Mouse (Mus musculus): ENCODE measurements around the gene Uqcc1. TPM values are rescaled to one million over a fixed set of nuclear protein-coding genes. Genes with fewer than 3 reads are reported as not detected.
"Not testable (repeated sequence)": the region's sequence is repeated elsewhere in the genome, so short reads cannot be mapped to it uniquely, and the experiment has no call there.

Uqcc1 gene
- polyA plus RNA-seq, 1 experiment from 2014 or later: 94.3 TPM

GRCm38 (mm10) chr2:155838961-155839360 is 91.1 kb downstream of the Uqcc1 start:
- Histone ChIP-seq H3K9ac (replicated peaks; ENCODE audit: low read length) (no peak overlapping the region), H3K4me1 (ENCODE audit: insufficient read depth, low read length) (no peaks in the 10 kb centered on the region), H3K9me3 (ENCODE audit: low read length) (no peaks in the 10 kb centered on the region), H3K36me3 (ENCODE audit: insufficient read depth, low read length) (no peaks in the 10 kb centered on the region), H3K27me3 (ENCODE audit: insufficient read depth, low read length) (no peaks in the 10 kb centered on the region), H3K4me2 (replicated peaks; ENCODE audit: low read depth, low read length) (no peak overlapping the region), H3K27ac (ENCODE audit: low read length) (no peak overlapping the region), H3K4me3 (ENCODE audit: low read length) (no peak overlapping the region)
- WGBS: 78% methylated on average over 4 of the region's 4 CpGs
- no peak for ATAC-seq (ENCODE audit: low FRiP score, low TSS enrichment)

DNA sequence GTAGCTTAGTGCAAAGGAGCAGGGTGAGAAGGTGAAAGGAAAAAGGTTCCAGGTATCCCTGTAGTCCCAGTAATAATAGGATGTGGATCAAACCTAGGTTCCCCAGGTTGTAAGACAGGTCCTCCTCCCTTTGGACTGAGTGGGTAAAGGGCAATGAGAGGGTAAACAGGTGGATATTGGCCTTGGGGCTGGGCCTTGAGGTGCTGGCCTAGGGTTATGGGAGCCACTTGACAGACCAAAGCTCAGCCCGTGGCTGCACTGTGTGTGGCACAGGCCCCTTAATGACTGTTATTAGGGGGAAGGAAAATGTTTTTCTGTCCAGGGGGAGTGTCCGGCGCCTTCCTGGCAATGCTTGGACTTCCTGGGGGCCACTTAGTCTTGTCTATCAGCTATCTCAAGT is 92.1 kb downstream of the Uqcc1 start:
- 59% methylated on average over 3 of the region's 3 CpGs for WGBS
- no peak overlapping the region for H3K4me2 ChIP-seq (replicated peaks; ENCODE audit: low read depth, low read length)
- ATAC-seq (ENCODE audit: low FRiP score, low TSS enrichment): no peak
- H3K4me1 ChIP-seq (ENCODE audit: insufficient read depth, low read length): no peaks in the 10 kb centered on the region
- H3K9me3 ChIP-seq (ENCODE audit: low read length): no peaks in the 10 kb centered on the region
- no peaks in the 10 kb centered on the region for H3K36me3 ChIP-seq (ENCODE audit: insufficient read depth, low read length)
- H3K27ac ChIP-seq (ENCODE audit: low read length): no peak overlapping the region
- H3K9ac ChIP-seq (replicated peaks; ENCODE audit: low read length): no peak overlapping the region
- H3K27me3 ChIP-seq (ENCODE audit: insufficient read depth, low read length): no peaks in the 10 kb centered on the region
- H3K4me3 ChIP-seq (ENCODE audit: low read length): no peak overlapping the region

GRCm38 (mm10) chr2:155834732-155835131 is 95.4 kb downstream of the Uqcc1 start, which contains the start of gene Fam83c:
Gene Fam83c (minus strand): TSS chr2:155834854.
- no peak within 1 kb of the TSS for H3K27ac ChIP-seq (ENCODE audit: low read length)
- 67% methylated on average over 9 of the region's 9 CpGs for WGBS
- no peaks in the 10 kb centered on the region for H3K36me3 ChIP-seq (ENCODE audit: insufficient read depth, low read length)
- ATAC-seq (ENCODE audit: low FRiP score, low TSS enrichment): no peak
- H3K4me1 ChIP-seq (ENCODE audit: insufficient read depth, low read length): no peaks in the 10 kb centered on the region
- H3K9ac ChIP-seq (replicated peaks; ENCODE audit: low read length): no peak within 1 kb of the TSS
- H3K27me3 ChIP-seq (ENCODE audit: insufficient read depth, low read length): no peaks in the 10 kb centered on the region
- H3K4me2 ChIP-seq (replicated peaks; ENCODE audit: low read depth, low read length): no peak within 1 kb of the TSS
- no peak within 1 kb of the TSS for H3K4me3 ChIP-seq (ENCODE audit: low read length)
- H3K9me3 ChIP-seq (ENCODE audit: low read length): no peaks in the 10 kb centered on the region

DNA sequence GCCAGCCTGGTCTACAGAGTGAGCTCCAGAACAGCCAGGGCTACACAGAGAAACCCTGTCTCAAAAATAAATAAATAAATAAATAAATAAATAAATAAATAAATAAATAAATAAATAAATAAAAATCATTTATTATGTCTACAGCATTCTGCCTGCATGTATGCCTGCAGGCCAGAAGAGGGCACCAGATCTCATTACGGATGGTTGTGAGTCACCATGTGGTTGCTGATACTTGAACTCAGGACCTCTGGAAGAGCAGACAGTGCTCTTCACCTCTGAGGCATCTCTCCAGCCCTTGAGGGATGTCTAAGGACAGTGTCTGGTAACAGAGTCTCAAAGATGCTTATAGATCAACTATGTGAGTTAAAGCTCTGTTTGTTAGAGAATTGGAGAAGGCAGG is 98.0 kb downstream of the Uqcc1 start:
- not testable (repeated sequence) for H3K27ac ChIP-seq (ENCODE audit: low read length); H3K4me2 ChIP-seq (replicated peaks; ENCODE audit: low read depth, low read length); H3K27me3 ChIP-seq (ENCODE audit: insufficient read depth, low read length); H3K9me3 ChIP-seq (ENCODE audit: low read length); H3K36me3 ChIP-seq (ENCODE audit: insufficient read depth, low read length); H3K4me3 ChIP-seq (ENCODE audit: low read length); ATAC-seq (ENCODE audit: low FRiP score, low TSS enrichment); H3K4me1 ChIP-seq (ENCODE audit: insufficient read depth, low read length); H3K9ac ChIP-seq (replicated peaks; ENCODE audit: low read length)
- WGBS: 79% methylated on average over 1 of the region's 1 CpGs

DNA sequence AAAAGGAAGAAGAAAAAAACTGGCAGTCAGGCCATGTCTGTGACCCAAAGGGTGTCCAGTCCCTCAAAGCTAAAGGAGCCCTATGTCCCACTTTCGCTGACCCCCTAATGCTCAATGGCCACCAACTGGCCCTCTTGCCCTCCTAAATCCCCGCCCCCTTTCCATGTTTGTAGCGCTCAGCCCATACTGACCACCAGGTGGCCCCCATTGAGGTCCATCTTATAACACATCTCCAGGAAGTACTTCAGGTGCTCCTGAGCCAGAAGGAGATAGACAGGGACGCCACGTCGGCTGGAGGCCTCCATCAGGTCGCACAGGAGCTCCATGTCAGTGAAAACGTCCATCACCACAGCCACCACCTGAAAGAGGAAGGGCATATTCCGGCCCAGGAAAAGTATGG is 98.8 kb downstream of the Uqcc1 start:
- H3K27me3 ChIP-seq (ENCODE audit: insufficient read depth, low read length): no peaks in the 10 kb centered on the region
- no peak overlapping the region for H3K4me2 ChIP-seq (replicated peaks; ENCODE audit: low read depth, low read length)
- H3K4me3 ChIP-seq (ENCODE audit: low read length): no peak overlapping the region
- H3K27ac ChIP-seq (ENCODE audit: low read length): no peak overlapping the region
- H3K36me3 ChIP-seq (ENCODE audit: insufficient read depth, low read length): no peaks in the 10 kb centered on the region
- no peak for ATAC-seq (ENCODE audit: low FRiP score, low TSS enrichment)
- no peaks in the 10 kb centered on the region for H3K9me3 ChIP-seq (ENCODE audit: low read length)
- H3K4me1 ChIP-seq (ENCODE audit: insufficient read depth, low read length): peaks cover 11% of the 10 kb centered on the region
- H3K9ac ChIP-seq (replicated peaks; ENCODE audit: low read length): no peak overlapping the region
- WGBS: 61% methylated on average over 9 of the region's 9 CpGs

DNA sequence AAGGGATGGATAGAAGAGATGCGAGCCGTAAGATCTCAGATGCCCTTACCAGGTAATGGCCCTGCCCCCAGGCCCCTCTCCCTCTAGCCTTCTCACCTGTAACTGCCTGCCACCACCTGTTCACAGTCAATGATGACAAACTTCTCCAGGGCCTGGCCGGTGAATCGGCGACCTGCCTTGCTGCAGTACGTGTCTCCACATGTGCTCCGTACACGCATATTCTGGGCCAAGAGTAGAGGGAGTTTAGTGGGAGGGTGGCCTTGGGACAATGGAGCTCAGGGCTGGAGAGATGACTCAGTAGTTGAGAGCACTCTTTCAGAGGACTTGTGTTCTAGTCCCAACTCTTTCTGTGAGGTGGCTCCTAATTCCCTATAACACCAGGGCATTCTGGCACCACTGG is 99.3 kb downstream of the Uqcc1 start:
- no peak overlapping the region for H3K4me2 ChIP-seq (replicated peaks; ENCODE audit: low read depth, low read length)
- H3K4me3 ChIP-seq (ENCODE audit: low read length): no peak overlapping the region
- H3K9ac ChIP-seq (replicated peaks; ENCODE audit: low read length): no peak overlapping the region
- H3K27ac ChIP-seq (ENCODE audit: low read length): no peak overlapping the region
- peaks cover 11% of the 10 kb centered on the region for H3K4me1 ChIP-seq (ENCODE audit: insufficient read depth, low read length)
- no peaks in the 10 kb centered on the region for H3K27me3 ChIP-seq (ENCODE audit: insufficient read depth, low read length)
- WGBS: 93% methylated on average over 8 of the region's 8 CpGs
- no peak for ATAC-seq (ENCODE audit: low FRiP score, low TSS enrichment)
- H3K9me3 ChIP-seq (ENCODE audit: low read length): no peaks in the 10 kb centered on the region
- H3K36me3 ChIP-seq (ENCODE audit: insufficient read depth, low read length): no peaks in the 10 kb centered on the region

DNA sequence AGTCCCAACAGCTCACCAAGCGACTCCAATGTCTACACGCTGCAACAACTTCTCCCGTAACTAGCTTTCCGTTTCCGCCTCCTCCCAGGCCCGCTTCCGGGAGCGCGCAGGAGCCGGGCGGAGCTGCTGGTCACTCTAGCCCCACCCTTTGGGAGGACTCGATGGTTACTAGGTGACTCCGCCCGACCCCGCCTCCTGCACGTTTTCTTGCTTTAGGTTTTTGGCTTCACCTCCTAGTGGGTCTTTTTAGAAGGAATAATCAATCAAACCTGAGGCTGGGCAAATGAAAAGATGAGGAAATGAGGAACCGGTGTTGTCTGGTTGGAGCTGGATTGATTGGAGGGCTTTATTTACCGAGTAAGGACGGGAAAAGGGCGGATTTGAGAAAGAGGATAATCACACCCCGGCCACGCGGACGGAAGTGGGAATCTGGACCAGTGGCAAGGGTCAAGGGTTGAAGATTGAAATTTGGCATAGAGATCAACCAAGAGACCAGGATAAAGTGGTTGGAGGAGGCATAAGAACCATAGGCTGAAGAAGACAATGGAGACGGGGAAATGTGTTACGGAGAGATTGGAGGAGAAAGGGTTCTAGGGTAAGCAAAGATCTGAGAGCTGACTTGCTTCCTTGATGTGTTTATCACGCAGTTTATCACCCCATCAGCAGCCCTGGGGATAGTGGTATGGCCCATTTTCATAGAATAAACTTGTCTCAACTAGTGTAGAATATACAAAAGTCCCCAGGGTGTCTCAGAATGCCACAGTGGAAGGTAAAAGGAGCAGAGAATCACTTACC is 103.3 kb downstream of the Uqcc1 start, which contains the start of gene Eif6:
Gene Eif6, minus strand, starts transcription at position 296 of the 795 bp plus-strand sequence.
- Histone ChIP-seq H3K9me3 (ENCODE audit: low read length) (no peaks in the 10 kb centered on the region), H3K4me3 (ENCODE audit: low read length) (peak within 1 kb of the TSS; percentile 89)
- 2% methylated on average over 27 of the region's 27 CpGs for WGBS

DNA sequence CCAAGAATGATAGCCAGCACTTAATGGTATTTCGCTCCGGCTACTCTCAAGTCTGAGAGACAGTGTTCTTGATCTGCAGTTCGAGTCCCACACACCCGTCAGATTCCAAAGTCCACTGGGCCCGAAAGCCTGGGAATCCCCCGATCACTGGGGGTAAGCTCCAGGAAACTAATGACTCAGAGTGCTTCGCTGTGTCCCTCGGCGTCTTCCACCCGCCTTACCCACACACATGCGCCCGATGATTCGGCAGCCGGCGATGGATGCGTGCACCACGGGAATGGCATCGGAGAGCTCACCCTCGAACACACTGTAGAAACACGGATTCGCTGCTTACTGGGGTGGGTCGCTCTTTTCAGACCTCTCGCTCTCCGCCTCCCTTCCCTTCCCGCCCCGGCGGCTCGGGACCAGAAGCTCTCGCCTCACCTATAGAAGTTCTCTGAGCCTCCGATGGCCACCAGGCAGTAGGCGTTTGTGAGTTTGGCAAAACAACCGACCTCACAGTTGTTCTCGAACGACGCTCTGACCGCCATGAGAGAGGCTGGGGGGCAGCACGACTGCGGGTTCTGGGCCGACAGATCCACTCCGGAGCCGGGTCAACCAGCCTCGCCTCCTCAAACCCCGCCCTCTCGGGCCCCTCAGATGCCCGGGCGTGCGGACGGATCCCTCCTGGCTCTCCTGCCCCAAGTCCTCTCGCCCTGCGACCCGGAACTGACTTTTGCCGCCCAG is 104.0 kb downstream of the Uqcc1 start:
- Histone ChIP-seq H3K4me2 (replicated peaks; ENCODE audit: low read depth, low read length) (peak overlapping the region; percentile 62), H3K9me3 (ENCODE audit: low read length) (no peaks in the 10 kb centered on the region), H3K4me1 (ENCODE audit: insufficient read depth, low read length) (peaks cover 18% of the 10 kb centered on the region), H3K27me3 (ENCODE audit: insufficient read depth, low read length) (no peaks in the 10 kb centered on the region), H3K9ac (replicated peaks; ENCODE audit: low read length) (peak overlapping the region; percentile 88), H3K36me3 (ENCODE audit: insufficient read depth, low read length) (peaks cover 29% of the 10 kb centered on the region), H3K4me3 (ENCODE audit: low read length) (peak overlapping the region; percentile 89), H3K27ac (ENCODE audit: low read length) (peak overlapping the region; percentile 87)
- ATAC-seq (ENCODE audit: low FRiP score, low TSS enrichment): no peak
- 1% methylated on average over 52 of the region's 52 CpGs for WGBS

More for the DNA sequence above, 103.3 kb downstream of the Uqcc1 start, which contains the start of gene Eif6:
- no peaks in the 10 kb centered on the region for H3K27me3 ChIP-seq (ENCODE audit: insufficient read depth, low read length)
- H3K4me2 ChIP-seq (replicated peaks; ENCODE audit: low read depth, low read length): peak within 1 kb of the TSS; percentile 62
- ATAC-seq (ENCODE audit: low FRiP score, low TSS enrichment): peak; percentile 96
- H3K36me3 ChIP-seq (ENCODE audit: insufficient read depth, low read length): peaks cover 23% of the 10 kb centered on the region
- H3K9ac ChIP-seq (replicated peaks; ENCODE audit: low read length): peak within 1 kb of the TSS; percentile 88
- peaks cover 18% of the 10 kb centered on the region for H3K4me1 ChIP-seq (ENCODE audit: insufficient read depth, low read length)
- H3K27ac ChIP-seq (ENCODE audit: low read length): peak within 1 kb of the TSS; percentile 87

DNA sequence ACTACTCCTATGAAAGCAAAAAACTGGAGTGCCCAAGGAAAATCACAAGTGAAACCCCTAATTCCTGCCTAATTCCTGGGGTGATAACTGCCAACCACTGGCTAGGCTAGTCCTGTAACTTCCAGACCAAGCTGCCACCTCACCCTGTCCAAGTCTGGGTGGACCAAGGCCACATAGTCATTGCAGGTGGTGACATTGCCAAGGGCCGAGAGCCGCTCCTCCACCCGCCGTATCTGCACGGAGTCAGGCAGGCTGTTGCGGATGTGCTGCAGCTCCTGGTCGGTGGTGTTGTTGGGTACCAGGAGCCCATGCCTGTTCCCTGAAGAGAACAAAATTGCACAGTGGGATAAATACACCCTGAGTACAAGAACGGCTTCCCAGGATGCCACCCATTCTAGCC is 106.4 kb downstream of the Uqcc1 start:
- 92% methylated on average over 5 of the region's 8 CpGs for WGBS
- Histone ChIP-seq H3K27me3 (ENCODE audit: insufficient read depth, low read length) (no peaks in the 10 kb centered on the region), H3K4me2 (replicated peaks; ENCODE audit: low read depth, low read length) (no peak overlapping the region), H3K9ac (replicated peaks; ENCODE audit: low read length) (no peak overlapping the region), H3K9me3 (ENCODE audit: low read length) (no peaks in the 10 kb centered on the region), H3K4me1 (ENCODE audit: insufficient read depth, low read length) (peaks cover 24% of the 10 kb centered on the region), H3K4me3 (ENCODE audit: low read length) (no peak overlapping the region), H3K27ac (ENCODE audit: low read length) (no peak overlapping the region), H3K36me3 (ENCODE audit: insufficient read depth, low read length) (peaks cover 41% of the 10 kb centered on the region)
- no peak for ATAC-seq (ENCODE audit: low FRiP score, low TSS enrichment)

DNA sequence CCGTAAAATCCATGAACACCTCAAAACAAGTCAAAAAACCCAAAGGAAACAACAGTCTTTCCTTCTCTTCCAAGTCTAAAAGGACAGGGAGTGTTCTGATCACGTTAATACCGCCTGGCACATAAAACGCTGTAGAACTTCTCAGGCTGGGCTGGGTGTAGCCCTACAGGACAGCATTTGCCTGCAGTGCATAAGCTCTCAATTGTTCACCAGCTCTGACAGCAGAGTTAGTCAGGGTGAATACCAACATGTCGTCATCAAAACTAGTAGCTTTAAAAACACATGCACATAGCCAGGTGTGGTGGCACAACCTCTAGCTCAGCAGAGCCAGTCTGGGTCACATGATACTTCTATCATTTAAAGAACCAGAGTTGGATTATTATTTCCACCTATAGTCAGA is 109.3 kb downstream of the Uqcc1 start:
- Histone ChIP-seq H3K9me3 (ENCODE audit: low read length) (no peaks in the 10 kb centered on the region), H3K27me3 (ENCODE audit: insufficient read depth, low read length) (no peaks in the 10 kb centered on the region), H3K36me3 (ENCODE audit: insufficient read depth, low read length) (peaks cover 41% of the 10 kb centered on the region), H3K4me3 (ENCODE audit: low read length) (no peak overlapping the region), H3K4me1 (ENCODE audit: insufficient read depth, low read length) (peaks cover 18% of the 10 kb centered on the region), H3K9ac (replicated peaks; ENCODE audit: low read length) (no peak overlapping the region), H3K4me2 (replicated peaks; ENCODE audit: low read depth, low read length) (no peak overlapping the region), H3K27ac (ENCODE audit: low read length) (0 out of 2 replicates have a peak overlapping the region, but pooled peaks have one; percentile 66)
- 85% methylated on average over 5 of the region's 5 CpGs for WGBS
- ATAC-seq (ENCODE audit: low FRiP score, low TSS enrichment): no peak

Data from kidney, embryonic 16.5 days (tissue).